Mouse (Mus musculus) thymus, postnatal 14 days (tissue): ENCODE measurements around the gene Arhgap8.
"Not testable (repeated sequence)": the region's sequence is repeated elsewhere in the genome, so short reads cannot be mapped to it uniquely, and the experiment has no call there.

Experiments
- DNase-seq: peaks from one replicate; pipeline ENCODE4 v3.0.0; 2021

Arhgap8 gene

DNA sequence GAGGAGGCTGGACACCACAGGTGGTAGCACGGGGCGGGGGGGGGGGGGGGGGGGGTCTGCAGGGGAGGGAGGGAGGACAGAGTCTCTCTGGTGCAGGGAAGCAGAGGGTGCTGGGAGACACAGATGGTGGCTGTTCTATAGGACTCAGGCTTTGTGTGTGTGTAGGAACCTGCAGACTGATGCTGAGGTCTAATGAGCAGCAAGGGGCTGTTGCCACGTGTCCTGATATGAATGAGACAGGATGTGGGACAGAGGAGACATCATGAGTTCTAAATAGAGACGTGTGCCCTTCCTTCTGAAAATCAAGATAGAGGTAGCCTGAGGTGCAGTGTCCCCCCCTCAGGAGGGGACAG is 17.1 kb downstream of the Arhgap8 start:
- DNase-seq: no peak

- DNase-seq: no peak
These were observed 18.4 kb downstream of the Arhgap8 start for GRCm38 (mm10) chr15:84738246-84738645.

DNA sequence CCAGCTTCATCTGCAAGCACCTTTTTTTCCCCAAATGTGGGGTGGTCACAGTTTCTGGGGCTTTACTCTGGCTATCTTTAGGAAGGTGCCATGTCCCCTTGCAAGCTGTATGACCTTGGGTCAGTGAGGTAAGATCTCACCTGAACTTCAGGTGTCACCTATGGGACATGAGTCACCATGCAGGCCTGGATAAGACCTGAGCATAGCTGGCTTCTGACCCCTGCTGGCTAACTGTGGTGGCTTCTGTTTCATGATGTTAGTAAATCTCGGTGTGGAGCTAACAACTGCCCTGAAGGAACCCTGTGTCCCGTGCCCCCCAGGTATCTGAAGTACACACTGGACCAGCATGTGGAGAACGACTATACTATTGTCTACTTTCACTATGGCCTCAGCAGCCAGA is 21.7 kb downstream of the Arhgap8 start:
- no peak for DNase-seq

DNA sequence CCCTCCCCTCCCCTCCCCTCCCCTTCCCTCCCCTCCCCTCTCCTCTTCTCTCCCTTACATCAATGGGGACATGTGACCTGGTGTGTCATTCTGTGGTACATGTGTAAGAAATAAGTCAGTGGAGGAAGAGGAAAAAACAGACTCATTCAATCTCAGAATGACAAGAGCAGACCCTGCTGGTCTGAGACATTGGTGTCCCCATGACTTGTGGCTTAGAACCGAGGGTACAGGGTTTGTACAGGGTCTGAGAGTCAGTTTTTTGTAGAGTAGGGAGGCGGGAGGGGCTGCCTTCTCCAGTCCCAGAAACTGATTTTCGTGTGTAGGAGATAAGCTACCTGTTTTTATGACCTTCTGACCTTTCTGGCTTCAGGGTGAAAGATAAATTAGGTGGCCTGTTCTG is 23.5 kb downstream of the Arhgap8 start:
- no peak for DNase-seq

GRCm38 (mm10) chr15:84744308-84744707 is 24.5 kb downstream of the Arhgap8 start:
- no peak for DNase-seq

GRCm38 (mm10) chr15:84745831-84746230 is 26.0 kb downstream of the Arhgap8 start:
- DNase-seq: no peak

GRCm38 (mm10) chr15:84754987-84755386 is 35.1 kb downstream of the Arhgap8 start:
- peak; percentile 54 for DNase-seq

- no peak for DNase-seq
These were observed 36.6 kb downstream of the Arhgap8 start for GRCm38 (mm10) chr15:84756426-84756825.

DNA sequence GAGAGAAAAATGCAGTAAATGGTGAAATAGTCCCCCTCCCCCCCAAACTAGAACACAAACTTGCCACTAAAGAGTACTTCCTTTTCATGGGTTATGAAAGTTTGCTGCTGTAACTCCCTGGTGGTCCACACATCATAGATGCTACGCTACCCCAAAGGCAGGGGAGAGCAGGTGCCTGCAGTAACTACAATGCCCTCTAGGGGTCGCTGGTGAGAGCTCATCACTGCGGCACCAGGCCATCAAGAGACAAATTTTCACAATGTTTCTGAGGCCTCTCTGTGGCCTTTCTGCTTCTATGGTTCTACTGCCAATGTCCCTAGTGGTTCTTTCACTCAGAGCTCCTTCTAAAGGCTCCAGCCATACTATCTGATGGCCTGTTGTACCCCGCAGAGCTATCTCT is 38.6 kb downstream of the Arhgap8 start:
- DNase-seq: peak; percentile 36

GRCm38 (mm10) chr15:84762712-84763422 is 43.0 kb downstream of the Arhgap8 start:
- DNase-seq: no peak

DNA sequence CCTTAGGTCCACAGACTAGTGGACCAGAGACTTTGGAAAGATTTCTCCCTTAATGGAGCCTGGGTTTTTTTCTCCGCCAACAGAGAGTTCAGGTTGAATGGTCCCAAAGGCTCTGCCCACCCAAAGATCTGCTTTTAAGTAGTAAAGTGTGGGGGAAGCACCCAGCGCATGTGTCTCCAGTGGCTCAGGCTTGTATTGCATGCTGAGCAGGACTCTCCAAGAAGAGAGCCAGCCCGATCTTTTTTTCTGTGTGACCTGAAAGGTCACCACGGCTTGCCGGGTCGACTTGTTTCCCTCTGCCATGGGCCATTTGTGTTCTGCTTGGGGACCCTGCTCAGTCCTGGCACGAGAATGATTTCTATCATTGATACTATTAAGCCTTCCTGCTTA is 43.6 kb downstream of the Arhgap8 start:
- no peak for DNase-seq

- DNase-seq: peak; percentile 20
These were observed 46.8 kb downstream of the Arhgap8 start for GRCm38 (mm10) chr15:84766621-84767020.

DNA sequence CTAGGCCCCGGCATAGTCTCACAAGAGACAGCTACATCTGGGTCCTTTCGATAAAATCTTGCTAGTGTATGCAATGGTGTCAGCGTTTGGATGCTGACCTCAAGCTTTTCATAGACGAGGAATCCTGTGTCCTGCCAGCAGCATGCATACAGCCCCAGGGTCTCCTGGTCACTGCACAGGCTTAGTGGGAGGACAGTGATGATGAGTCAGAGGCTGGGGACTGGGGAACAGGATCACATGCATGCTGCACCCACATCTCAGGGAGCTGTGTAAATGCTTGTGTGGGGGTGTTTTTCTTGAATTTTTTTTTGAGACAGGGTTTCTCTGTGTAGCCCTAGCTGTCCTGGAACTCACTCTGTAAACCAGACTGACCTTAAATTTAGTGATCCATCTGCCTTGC is 48.7 kb downstream of the Arhgap8 start:
- not testable (repeated sequence) for DNase-seq

DNA sequence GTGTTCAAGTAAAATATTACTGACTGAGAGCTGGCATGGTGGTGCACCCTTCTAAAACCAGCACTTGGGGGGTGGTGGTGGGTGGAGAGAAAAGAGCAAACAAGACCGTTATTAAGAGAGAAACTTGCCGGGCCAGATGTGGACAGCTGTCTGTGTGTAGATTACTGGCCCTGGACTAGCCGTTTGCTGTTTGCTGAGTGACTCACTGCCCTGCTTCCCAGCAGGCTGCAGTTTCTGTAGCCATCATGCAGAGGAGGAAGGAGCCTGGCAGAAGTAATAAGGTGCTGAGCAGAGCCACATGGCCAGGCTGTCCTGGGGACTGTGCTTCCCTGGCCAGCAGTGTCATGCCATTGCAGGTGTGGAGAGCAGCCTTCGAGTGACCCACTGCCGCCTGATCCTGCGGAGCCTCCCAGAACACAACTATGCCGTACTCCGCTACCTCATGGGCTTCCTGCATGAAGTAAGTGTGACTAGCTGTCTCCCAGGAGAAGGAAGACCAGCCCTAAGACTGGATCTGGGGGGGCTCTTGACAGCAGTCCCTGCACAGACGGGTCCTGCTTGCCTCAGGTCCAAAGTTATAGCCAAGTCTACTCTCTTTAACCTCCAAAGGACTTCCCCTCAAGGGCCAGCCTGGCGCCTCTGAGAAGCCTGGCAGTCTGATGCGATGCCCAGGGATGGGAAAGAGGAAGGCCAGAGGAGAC is 49.9 kb downstream of the Arhgap8 start:
- DNase-seq: no peak

GRCm38 (mm10) chr15:84772191-84773111 is 52.6 kb downstream of the Arhgap8 start:
- no peak for DNase-seq

DNA sequence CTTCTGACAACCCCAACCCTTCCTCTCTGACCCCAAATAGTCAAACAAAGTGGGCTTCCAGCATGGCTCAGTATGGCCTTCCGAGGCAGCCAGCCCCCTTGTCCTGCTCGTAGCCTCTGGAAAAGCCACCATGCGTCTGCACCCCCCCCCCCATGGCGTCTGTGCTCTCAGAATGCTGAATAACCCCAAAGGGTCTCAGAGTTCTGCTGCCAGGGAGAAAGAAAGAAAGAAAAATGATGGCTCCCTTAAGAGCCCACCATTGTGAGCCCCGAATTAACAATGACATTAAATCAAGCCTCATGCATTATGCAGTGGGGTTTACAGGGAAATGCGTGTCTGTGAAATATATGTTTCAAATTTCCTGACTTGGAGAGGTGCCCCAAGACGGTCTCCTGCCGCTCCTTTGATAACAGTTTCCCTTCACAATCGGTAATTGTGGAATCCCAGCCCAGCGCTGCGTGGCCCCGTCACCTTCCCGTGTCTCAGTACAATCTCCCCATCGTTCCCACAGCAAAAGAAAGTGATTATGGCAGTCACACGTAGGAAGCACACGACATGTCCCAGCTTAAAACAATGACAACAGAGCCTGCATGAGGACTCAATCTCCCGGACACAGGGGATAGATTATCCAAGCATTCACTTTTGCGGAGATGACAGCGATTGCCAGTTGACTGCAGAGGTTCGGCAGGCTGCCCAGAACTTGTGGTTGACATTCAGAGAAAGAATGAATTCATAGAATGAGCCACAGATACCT is 55.7 kb downstream of the Arhgap8 start:
- no peak for DNase-seq

- DNase-seq: no peak
These were observed 58.7 kb downstream of the Arhgap8 start for GRCm38 (mm10) chr15:84778587-84778986.

GRCm38 (mm10) chr15:84784812-84785211 is 65.0 kb downstream of the Arhgap8 start:
- no peak for DNase-seq

- no peak for DNase-seq
These were observed 67.3 kb downstream of the Arhgap8 start for GRCm38 (mm10) chr15:84787161-84787560.

DNA sequence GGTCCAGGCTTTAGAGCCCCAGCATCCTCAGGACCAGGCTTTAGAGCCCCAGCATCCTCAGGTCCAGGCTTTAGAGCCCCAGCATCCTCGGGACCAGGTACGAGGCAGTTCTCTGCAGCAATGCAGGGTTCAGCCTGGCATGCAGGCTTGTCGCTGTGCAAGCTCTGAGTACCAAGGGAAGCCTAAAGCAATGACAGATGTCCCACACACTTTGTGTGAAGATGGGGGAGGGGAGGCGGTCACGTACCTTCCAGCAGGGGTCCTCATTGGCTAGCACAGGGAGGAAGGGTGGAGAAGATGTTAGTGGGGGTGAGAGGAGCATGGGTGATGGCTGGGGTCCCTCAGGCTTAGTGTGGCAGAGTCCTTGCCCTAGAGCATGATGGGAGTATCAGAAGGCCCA is 73.8 kb downstream of the Arhgap8 start:
- DNase-seq: no peak

DNA sequence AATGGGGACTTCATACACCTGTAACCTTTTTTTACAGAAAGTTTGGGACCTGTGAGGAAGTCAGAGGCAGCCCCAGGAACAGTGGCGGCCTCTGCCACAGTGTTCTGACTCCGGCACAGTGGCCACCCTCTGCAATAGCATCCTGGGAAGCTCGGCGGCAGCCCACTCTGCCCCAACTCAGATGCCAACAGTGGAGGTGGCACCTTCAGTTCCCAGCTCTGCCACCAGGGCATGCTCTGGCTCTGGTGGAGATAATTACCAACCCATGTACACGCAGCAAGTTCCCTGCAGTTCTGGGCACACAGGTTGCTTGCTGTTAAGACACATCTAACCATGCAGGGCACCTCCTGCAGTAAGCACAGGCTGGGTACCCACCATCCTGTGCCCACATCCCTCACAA is 80.3 kb downstream of the Arhgap8 start:
- no peak for DNase-seq

- DNase-seq: peak; percentile 39
These were observed 83.8 kb downstream of the Arhgap8 start for GRCm38 (mm10) chr15:84803685-84804084.
